12 mouse cellular contexts compared by ENCODE assay signal in the genomic region with DNA sequence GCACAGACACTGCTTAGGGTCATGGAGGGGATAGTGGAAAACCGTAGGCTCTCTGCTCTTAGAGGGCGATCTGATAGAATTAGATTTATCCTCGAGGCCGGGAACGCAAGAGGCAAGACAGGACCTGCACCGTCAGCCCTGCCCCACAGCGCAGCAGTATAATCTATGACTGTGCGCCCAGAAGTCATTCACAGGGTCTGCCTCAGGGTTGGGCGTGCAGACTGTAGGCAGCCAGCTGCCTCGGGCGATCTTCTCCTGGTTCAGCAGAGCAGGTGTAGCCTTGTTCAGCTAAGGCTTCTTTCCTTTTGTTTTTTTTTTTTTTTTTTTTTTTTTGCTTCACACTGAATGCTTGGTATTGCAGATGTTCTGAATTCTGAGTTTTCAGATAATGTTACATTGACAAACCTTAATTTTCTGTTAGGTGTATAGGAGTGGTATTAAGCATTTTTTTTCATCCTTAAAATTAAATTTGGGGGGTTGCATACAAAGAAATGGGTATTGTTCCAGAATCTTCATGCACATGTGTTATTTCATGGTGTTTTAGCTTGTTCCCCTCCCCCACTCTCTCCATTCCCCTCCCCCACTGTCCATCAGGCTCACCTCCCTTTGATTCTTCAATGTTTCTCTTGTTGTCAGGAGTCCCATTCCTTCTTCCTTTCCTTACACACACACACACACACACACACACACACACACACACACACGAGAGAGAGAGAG. TPM values are rescaled to one million over a fixed set of nuclear protein-coding genes. Genes with fewer than 3 reads are reported as not detected.
DNase-seq lines count a peak whose midpoint lies in the region; ATAC-seq and TF ChIP-seq lines count a peak whose summit lies in the region.
"Had no signal": no experiment of that assay in that cellular context is flagged by ENCODE, and none has a peak within 500 bp of the region (broad histone marks: within the 10 kb centered on the region; RNA-seq: fewer than 3 reads in every experiment).

No protein-coding gene starts in this region.

- no peak for TF ChIP-seq EP300 in stomach, postnatal 0 days (optimal IDR thresholded peaks at IDR 0.05)

- 43% methylated on average over 11 of the region's 12 CpGs for WGBS in heart, embryonic 12.5 days
- 54% methylated on average over 11 of the region's 12 CpGs for WGBS in liver, embryonic 11.5 days
- 60% methylated on average over 11 of the region's 12 CpGs for WGBS in stomach, postnatal 0 days

- H3K36me3 ChIP-seq in heart, embryonic 12.5 days: no peaks in the 10 kb centered on the region
- no peaks in the 10 kb centered on the region for H3K36me3 ChIP-seq in liver, embryonic 11.5 days (ENCODE audit: control insufficient read depth, insufficient read depth, low read length)
- no peaks in the 10 kb centered on the region for H3K36me3 ChIP-seq in stomach, postnatal 0 days (ENCODE audit: control insufficient read depth, insufficient read depth, low read length)

- no peak overlapping the region for H3K9ac ChIP-seq in heart, embryonic 12.5 days
- no peak overlapping the region for H3K9ac ChIP-seq in liver, embryonic 11.5 days (ENCODE audit: low read depth, low read length)
- H3K9ac ChIP-seq in stomach, postnatal 0 days (ENCODE audit: low read length): no peak overlapping the region

- no peak for ATAC-seq in heart, embryonic 12.5 days (ENCODE audit: insufficient number of reproducible peaks, low FRiP score)
- ATAC-seq in liver, embryonic 11.5 days (replicated peaks; ENCODE audit: low FRiP score): no peak
- ATAC-seq in stomach, postnatal 0 days (ENCODE audit: low FRiP score, low TSS enrichment): no peak

- no peak overlapping the region; the same call in 1 of the 2 replicates for H3K4me2 ChIP-seq in heart, embryonic 12.5 days
- H3K4me2 ChIP-seq in liver, embryonic 11.5 days: no peak overlapping the region
- H3K4me2 ChIP-seq in stomach, postnatal 0 days (replicated peaks; ENCODE audit: low read depth): no peak overlapping the region

- peak; percentile 72 for DNase-seq in heart, adult 11 months
- DNase-seq in liver: peak; percentile 21
- DNase-seq in liver, embryonic 11.5 days (ENCODE audit: low spot score): no peak
- DNase-seq in embryo, embryonic 10.5 days (ENCODE audit: low spot score): peak; percentile 41
- DNase-seq in thymus, postnatal 0 days (ENCODE audit: low spot score): peak; percentile 83
- no peak for DNase-seq in MN1 (ENCODE audit: low spot score)
- DNase-seq in stomach, postnatal 0 days (ENCODE audit: low spot score): no peak
- DNase-seq: cerebellum, postnatal 36 days; gastrocnemius, postnatal 36 days; lung, adult 2 months had no signal

- H3K9me3 ChIP-seq in heart, embryonic 12.5 days (replicated peaks): no peaks in the 10 kb centered on the region
- no peaks in the 10 kb centered on the region for H3K9me3 ChIP-seq in liver, embryonic 11.5 days (ENCODE audit: control insufficient read depth, low read length)
- no peaks in the 10 kb centered on the region for H3K9me3 ChIP-seq in stomach, postnatal 0 days (ENCODE audit: control insufficient read depth, low read length)

- no peak for TF ChIP-seq CTCF in stomach, postnatal 0 days (IDR thresholded peaks at IDR 0.05; ENCODE audit: low read depth)

- H3K27me3 ChIP-seq in heart, embryonic 12.5 days (replicated peaks): no peaks in the 10 kb centered on the region
- no peaks in the 10 kb centered on the region for H3K27me3 ChIP-seq in liver, embryonic 11.5 days (replicated peaks; ENCODE audit: control insufficient read depth, insufficient read depth, low read length)
- no peaks in the 10 kb centered on the region for H3K27me3 ChIP-seq in stomach, postnatal 0 days (ENCODE audit: control insufficient read depth, insufficient read depth, low read length)

- no peak overlapping the region for H3K27ac ChIP-seq in heart, embryonic 12.5 days (ENCODE audit: poor library complexity, severe bottlenecking)
- H3K27ac ChIP-seq in liver, embryonic 11.5 days (ENCODE audit: low read depth, low read length): no peak overlapping the region
- H3K27ac ChIP-seq in stomach, postnatal 0 days (replicated peaks): no peak overlapping the region
- H3K27ac ChIP-seq: left cerebral cortex, adult 2 months had no signal

- H3K4me1 ChIP-seq in heart, embryonic 12.5 days (replicated peaks): peaks cover 10% of the 10 kb centered on the region
- H3K4me1 ChIP-seq in liver, embryonic 11.5 days (replicated peaks; ENCODE audit: control insufficient read depth, insufficient read depth, low read length): peaks cover 3% of the 10 kb centered on the region
- H3K4me1 ChIP-seq in stomach, postnatal 0 days (replicated peaks; ENCODE audit: control insufficient read depth, insufficient read depth): no peaks in the 10 kb centered on the region

- no peak overlapping the region for H3K4me3 ChIP-seq in heart, embryonic 12.5 days
- no peak overlapping the region for H3K4me3 ChIP-seq in liver, embryonic 11.5 days (ENCODE audit: low read depth, low read length)
- H3K4me3 ChIP-seq in stomach, postnatal 0 days (ENCODE audit: low read depth, low read length): no peak overlapping the region
- H3K4me3 ChIP-seq: left cerebral cortex, adult 2 months had no signal

RNA-seq across cellular contexts. Expression of gene Etnk1, which starts 4.7 kb away (rescaled TPM):
- polyA plus RNA-seq in heart, embryonic 12.5 days (2016; fragmentation: Nextera tagmentation; extraction: Ambion mirVana): 23.5 and 24.0 TPM in 2 replicates
- polyA plus RNA-seq in liver, embryonic 11.5 days (2014; fragmentation: Nextera tagmentation; extraction: Ambion mirVana): 20.0 and 23.6 TPM in 2 replicates
- 33.2 and 37.9 TPM in 2 replicates for polyA plus RNA-seq in thymus, postnatal 0 days (2015; fragmentation: Nextera tagmentation; extraction: Ambion mirVana)
- polyA plus RNA-seq in stomach, postnatal 0 days (2015; fragmentation: Nextera tagmentation; extraction: Ambion mirVana): 10.7 and 11.0 TPM in 2 replicates

Comparison
In these comparisons a context has a peak if more than half of its experiments do, and no peak if none do; other contexts are left out.
1. DNase-seq: peak in heart, adult 11 months (single experiment), liver (single experiment), embryo, embryonic 10.5 days (single experiment) and thymus, postnatal 0 days (single experiment); none in liver, embryonic 11.5 days (single experiment), MN1 (single experiment) and stomach, postnatal 0 days (single experiment).